Mouse (Mus musculus) neural tube, embryonic 11.5 days (tissue): ENCODE data around the gene Trnp1. TPM values are rescaled to one million over a fixed set of nuclear protein-coding genes. Genes with fewer than 3 reads are reported as not detected.

ENCODE experiments used
- ATAC-seq: fragments of 200-750 bp; cut with Nextera tagmentation; 2 replicates; pipeline ENCODE4 v1.8.0; 2017; ENCODE audit warnings: moderate number of reproducible peaks, mild to moderate bottlenecking, moderate TSS enrichment, moderate library complexity; ENCODE audit not compliant: insufficient read depth, low FRiP score, low TSS enrichment
- DNase-seq: peaks from one replicate; pipeline ENCODE4 v3.0.0-alpha.2; 2015; ENCODE audit warnings: low spot score
- H3K27ac ChIP-seq: fragments of 300-500 bp; sonication (generic); 2 replicates; pipeline ENCODE4 v1.5.1; 2014; ENCODE audit warnings: low read depth, mild to moderate bottlenecking, low read length
- H3K27me3 ChIP-seq: fragments of 300-500 bp; sonication (generic); 2 replicates; pipeline ENCODE4 v1.6.1; 2014; ENCODE audit warnings: mild to moderate bottlenecking, low read length, mixed read lengths; ENCODE audit not compliant: control insufficient read depth, insufficient read depth
- H3K36me3 ChIP-seq: fragments of 300-500 bp; sonication (generic); 2 replicates; pipeline ENCODE4 v1.6.1; 2014; ENCODE audit warnings: mild to moderate bottlenecking, low read length, moderate library complexity, mixed read lengths; ENCODE audit not compliant: control insufficient read depth, insufficient read depth
- H3K4me1 ChIP-seq: fragments of 300-500 bp; sonication (generic); 2 replicates; pipeline ENCODE4 v1.6.1; 2014; ENCODE audit warnings: low read length, mixed read lengths; ENCODE audit not compliant: control insufficient read depth, insufficient read depth
- H3K4me2 ChIP-seq: fragments of 300-500 bp; sonication (generic); 2 replicates; pipeline ENCODE4 v1.6.1; 2014; ENCODE audit warnings: low read depth, mild to moderate bottlenecking, moderate library complexity
- H3K4me3 ChIP-seq: fragments of 300-500 bp; sonication (generic); 2 replicates; pipeline ENCODE4 v1.5.1; 2014; ENCODE audit warnings: low read depth, low read length
- H3K9ac ChIP-seq: fragments of 300-500 bp; sonication (generic); 2 replicates; pipeline ENCODE4 v1.6.1; 2014; ENCODE audit warnings: mild to moderate bottlenecking, low read length
- H3K9me3 ChIP-seq: fragments of 300-500 bp; sonication (generic); 2 replicates; pipeline ENCODE4 v1.6.1; 2016; ENCODE audit warnings: low read length; ENCODE audit not compliant: control insufficient read depth
- WGBS: fragments of 180-500 bp; shearing (Covaris S2); extraction: QIAGEN DNeasy Blood & Tissue Kit; methylation state at CpG from one replicate; pipeline ENCODE4 v1.1.7; 2014; 5-methylcytosine and 5-hydroxymethylcytosine counted together
- polyA plus RNA-seq: library from polyadenylated mRNA; unstranded; fragments of >200 nt; fragmentation: Nextera tagmentation; extraction: Ambion mirVana; gene quantifications from 2 replicates; pipeline ENCODE4 v1.2.1, GENCODE M21; 2014

The Trnp1 gene
- polyA plus RNA-seq, 1 experiment from 2014 or later = 2.7 TPM

- 53% methylated on average over 5 of the region's 5 CpGs for WGBS
- H3K9me3 ChIP-seq = no peaks in the 10 kb centered on the region
- H3K4me2 ChIP-seq = no peak overlapping the region
- no peaks in the 10 kb centered on the region for H3K27me3 ChIP-seq
- no peak overlapping the region; the same call in 1 of the 2 replicates for H3K9ac ChIP-seq
- DNase-seq = no peak
- H3K4me3 ChIP-seq = no peak overlapping the region
- no peaks in the 10 kb centered on the region for H3K36me3 ChIP-seq
- 0 out of 2 replicates have a peak overlapping the region, but pooled peaks have one; percentile 35 for H3K27ac ChIP-seq
- peaks cover 7% of the 10 kb centered on the region for H3K4me1 ChIP-seq
- no peak for ATAC-seq
These were observed 55.3 kb downstream of the Trnp1 start for GRCm38 (mm10) chr4:133443085-133443484.

GRCm38 (mm10) chr4:133442194-133442593 is 56.2 kb downstream of the Trnp1 start:
- WGBS = 48% methylated on average over 3 of the region's 3 CpGs
- Histone ChIP-seq H3K27ac (no peak overlapping the region), H3K9ac (no peak overlapping the region), H3K4me1 (peaks cover 7% of the 10 kb centered on the region), H3K4me2 (no peak overlapping the region), H3K4me3 (no peak overlapping the region), H3K9me3 (no peaks in the 10 kb centered on the region), H3K36me3 (no peaks in the 10 kb centered on the region), H3K27me3 (no peaks in the 10 kb centered on the region)
- ATAC-seq (no peak), DNase-seq (no peak)

Other genes with a start within 250 kb of the Trnp1 start
- 1.2 and 1.4 TPM in 2 replicates for gene Sytl1, start 235.4 kb downstream of the Trnp1 start, polyA plus RNA-seq
- gene Tmem222, start 220.8 kb downstream of the Trnp1 start, polyA plus RNA-seq = 79.0 and 91.0 TPM in 2 replicates
- 26.4 and 27.0 TPM in 2 replicates for gene Wdtc1, start 145.1 kb downstream of the Trnp1 start, polyA plus RNA-seq
- gene Slc9a1, start 128.8 kb downstream of the Trnp1 start, polyA plus RNA-seq = 6.9 TPM in 2 replicates
- 0.20 and 0.38 TPM in 2 replicates for gene Tent5b, start 18.4 kb downstream of the Trnp1 start, polyA plus RNA-seq
- 1.4 and 2.1 TPM in 2 replicates for gene Kdf1, start 20.4 kb upstream of the Trnp1 start, polyA plus RNA-seq
- 301 and 305 TPM in 2 replicates for gene Nudc, start 47.4 kb upstream of the Trnp1 start, polyA plus RNA-seq
- gene Nr0b2, start 54.8 kb upstream of the Trnp1 start, polyA plus RNA-seq = not detected in 2 replicates
- 8.5 and 10.7 TPM in 2 replicates for gene Gpatch3, start 76.2 kb upstream of the Trnp1 start, polyA plus RNA-seq
- gene Gpn2, start 85.8 kb upstream of the Trnp1 start, polyA plus RNA-seq = 24.6 and 31.9 TPM in 2 replicates
- gene Sfn, start 103.6 kb upstream of the Trnp1 start, polyA plus RNA-seq = 18.6 and 19.3 TPM in 2 replicates
- gene Zdhhc18, start 151.6 kb upstream of the Trnp1 start, polyA plus RNA-seq = 3.5 and 5.5 TPM in 2 replicates
- gene Pigv, start 174.1 kb upstream of the Trnp1 start, polyA plus RNA-seq = 9.2 and 11.9 TPM in 2 replicates